44 mouse cellular contexts compared by ENCODE assay signal in the genomic region with DNA sequence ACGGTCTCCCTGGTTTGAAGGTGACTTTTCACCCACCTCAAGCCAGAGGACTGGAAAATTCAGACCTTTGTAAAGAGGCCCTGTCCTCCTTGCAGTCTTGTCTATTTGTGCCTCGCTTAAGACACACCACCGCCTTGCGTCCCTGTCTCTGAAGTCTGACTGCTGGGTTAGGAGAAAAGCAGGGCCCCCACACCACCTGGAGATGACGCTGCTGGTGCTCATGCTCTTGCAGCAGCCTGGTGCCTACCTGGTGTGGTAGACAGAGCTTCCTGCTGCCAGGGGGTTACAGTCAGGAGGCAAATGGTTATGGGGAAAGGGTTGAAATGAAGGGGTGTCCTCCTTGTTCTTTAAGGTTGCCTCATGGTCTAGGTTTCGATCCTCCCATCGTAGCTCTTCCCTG. TPM values are rescaled to one million over a fixed set of nuclear protein-coding genes. Genes with fewer than 3 reads are reported as not detected.
"Had no signal": no experiment of that assay in that cellular context is flagged by ENCODE, and none has a peak within 500 bp of the region (broad histone marks: within the 10 kb centered on the region; RNA-seq: fewer than 3 reads in every experiment).

No protein-coding gene starts in this region.

- H3K27me3 ChIP-seq: limb, embryonic 12.5 days; limb, embryonic 13.5 days; limb, embryonic 15.5 days; liver, embryonic 13.5 days; lung, embryonic 15.5 days; midbrain, embryonic 13.5 days; midbrain, embryonic 15.5 days had no signal

- DNase-seq: left cerebral cortex, postnatal 4 days; liver; liver, embryonic 13.5 days; liver, postnatal 0 days; lung, adult 18-20 months; lung, adult 2 months; lung, embryonic 14.5 days; lung, postnatal 10 days; lung, postnatal 14 days; lung, postnatal 36 days; lung, postnatal 4 days; midbrain, embryonic 14.5 days had no signal

- H3K36me3 ChIP-seq: limb, embryonic 10.5 days; limb, embryonic 12.5 days; limb, embryonic 13.5 days; limb, embryonic 15.5 days; liver, embryonic 12.5 days; liver, embryonic 13.5 days; liver, embryonic 15.5 days; lung, embryonic 15.5 days; midbrain, embryonic 10.5 days; midbrain, embryonic 12.5 days; midbrain, embryonic 13.5 days; midbrain, embryonic 15.5 days had no signal

- H3K9me3 ChIP-seq: limb, embryonic 10.5 days; limb, embryonic 13.5 days; limb, embryonic 15.5 days; liver, embryonic 12.5 days; liver, embryonic 13.5 days; liver, embryonic 15.5 days; lung, embryonic 15.5 days; megakaryocyte, embryonic 14.5 days; midbrain, embryonic 10.5 days; midbrain, embryonic 12.5 days; midbrain, embryonic 13.5 days; midbrain, embryonic 15.5 days had no signal

- ATAC-seq: liver, embryonic 12.5 days; liver, postnatal 0 days; lung, postnatal 0 days; midbrain, embryonic 13.5 days; midbrain, embryonic 15.5 days; midbrain, embryonic 16.5 days had no signal

- H3K27ac ChIP-seq: limb, embryonic 10.5 days; limb, embryonic 12.5 days; limb, embryonic 13.5 days; limb, embryonic 15.5 days; liver, embryonic 12.5 days; liver, embryonic 13.5 days; liver, embryonic 14.5 days; liver, embryonic 15.5 days; lung, embryonic 15.5 days; macrophage; midbrain, embryonic 10.5 days; midbrain, embryonic 12.5 days; midbrain, embryonic 13.5 days; midbrain, embryonic 15.5 days had no signal

- H3K9ac ChIP-seq: limb, embryonic 12.5 days; limb, embryonic 13.5 days; limb, embryonic 15.5 days; liver, embryonic 12.5 days; liver, embryonic 13.5 days; liver, embryonic 14.5 days; liver, embryonic 15.5 days; liver, postnatal 0 days; lung, embryonic 14.5 days; lung, embryonic 15.5 days; midbrain, embryonic 12.5 days; midbrain, embryonic 13.5 days; midbrain, embryonic 15.5 days had no signal

- H3K4me2 ChIP-seq: limb, embryonic 12.5 days; limb, embryonic 13.5 days; limb, embryonic 15.5 days; liver, embryonic 11.5 days; liver, embryonic 12.5 days; liver, embryonic 13.5 days; liver, embryonic 15.5 days; lung, embryonic 14.5 days; lung, embryonic 15.5 days; midbrain, embryonic 11.5 days; midbrain, embryonic 12.5 days; midbrain, embryonic 13.5 days; midbrain, embryonic 15.5 days had no signal

- H3K4me3 ChIP-seq: limb, embryonic 10.5 days; limb, embryonic 12.5 days; limb, embryonic 13.5 days; limb, embryonic 15.5 days; liver, embryonic 12.5 days; liver, embryonic 13.5 days; liver, embryonic 15.5 days; lung, embryonic 15.5 days; megakaryocyte, embryonic 14.5 days; midbrain, embryonic 10.5 days; midbrain, embryonic 12.5 days; midbrain, embryonic 13.5 days; midbrain, embryonic 15.5 days; myocyte had no signal

RNA-seq across cellular contexts. Expression of a gene that starts 40.1 kb away (rescaled TPM):
- total RNA-seq: left cerebral cortex, adult 8-10 months; left cerebral cortex, postnatal 10 days; left cerebral cortex, postnatal 14 days; left cerebral cortex, postnatal 25 days; left cerebral cortex, postnatal 36 days; left cerebral cortex, postnatal 4 days; liver, adult 2 months; megakaryocyte progenitor cell, adult 5-6 weeks; megakaryocyte, adult 5-6 weeks; midbrain, postnatal 0 days; monocyte, adult 5-6 weeks had no signal
- polyA plus RNA-seq: limb, embryonic 10.5 days; limb, embryonic 11.5 days; limb, embryonic 12.5 days; limb, embryonic 13.5 days; limb, embryonic 15.5 days; liver, adult 2 months; liver, embryonic 11.5 days; liver, embryonic 12.5 days; liver, embryonic 13.5 days; liver, embryonic 14.5 days; liver, embryonic 15.5 days; liver, embryonic 16.5 days; liver, postnatal 0 days; lung, adult 2 months; lung, embryonic 14.5 days; lung, embryonic 15.5 days; lung, embryonic 16.5 days; lung, postnatal 0 days; macrophage; midbrain, embryonic 10.5 days; midbrain, embryonic 11.5 days; midbrain, embryonic 12.5 days; midbrain, embryonic 13.5 days; midbrain, embryonic 14.5 days; midbrain, embryonic 15.5 days; midbrain, embryonic 16.5 days; midbrain, postnatal 0 days; myocyte had no signal
